Mouse (Mus musculus) stomach, postnatal 0 days (tissue): ENCODE data around the gene Bicral.

Experiments used
- CTCF ChIP-seq: IDR thresholded peaks from 2 replicates; pipeline ENCODE4 v1.5.1; 2016; ENCODE audit warnings: antibody characterized with exemption, low read depth, mild to moderate bottlenecking, moderate library complexity
- EP300 ChIP-seq: optimal IDR thresholded peaks from 2 replicates; pipeline ENCODE3; 2016; ENCODE audit warnings: antibody characterized with exemption

- no peak for TF ChIP-seq CTCF
- peak; percentile 53 for TF ChIP-seq EP300
Observed at GRCm38 (mm10) chr17:46879841-46880311, 21.6 kb upstream of the Bicral start.
